Mouse (Mus musculus) liver, embryonic 14.5 days (tissue): ENCODE data around the gene Hdac11.

ENCODE experiments used
- CTCF ChIP-seq: IDR thresholded peaks from 2 replicates; pipeline ENCODE4 v1.5.1; 2016; ENCODE audit warnings: antibody characterized with exemption, low read depth, control low read depth
- EP300 ChIP-seq: IDR thresholded peaks from 2 replicates; pipeline ENCODE4 v1.6.1; 2016; ENCODE audit warnings: antibody characterized with exemption, low read depth

GRCm38 (mm10) chr6:91205791-91206190 is 49.3 kb downstream of the Hdac11 start:
- no peak for TF ChIP-seq CTCF
- TF ChIP-seq EP300, result no peak
